Mouse (Mus musculus): ENCODE measurements around the gene Fscn2.
"Not testable (repeated sequence)": the region's sequence is repeated elsewhere in the genome, so short reads cannot be mapped to it uniquely, and the experiment has no call there.

The Fscn2 gene

DNA sequence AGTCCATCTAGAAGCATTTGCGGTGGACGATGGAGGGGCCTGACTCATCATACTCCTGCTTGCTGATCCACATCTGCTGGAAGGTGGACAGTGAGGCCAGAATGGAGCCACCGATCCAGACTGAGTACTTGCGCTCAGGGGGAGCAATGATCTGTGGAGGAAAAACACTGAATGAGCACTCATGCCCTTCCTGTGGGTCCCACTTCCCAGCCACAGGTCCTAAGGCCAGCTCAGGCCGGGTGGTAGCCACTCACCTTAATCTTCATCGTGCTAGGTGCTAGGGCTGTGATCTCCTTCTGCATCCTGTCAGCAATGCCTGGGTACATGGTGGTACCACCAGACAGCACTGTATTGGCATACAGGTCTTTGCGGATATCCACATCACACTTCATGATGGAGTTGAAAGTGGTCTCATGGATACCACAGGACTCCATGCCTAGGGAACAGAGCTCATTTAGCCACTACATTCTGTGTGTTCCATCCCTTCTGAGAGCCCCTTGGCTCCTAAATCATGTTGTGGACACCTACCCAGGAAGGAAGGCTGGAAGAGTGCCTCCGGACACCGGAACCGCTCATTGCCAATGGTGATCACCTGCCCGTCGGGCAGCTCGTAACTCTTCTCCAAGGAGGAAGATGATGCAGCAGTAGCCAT lies 14.8 kb upstream of the Fscn2 start:
- peak; percentile 2 for DNase-seq

DNA sequence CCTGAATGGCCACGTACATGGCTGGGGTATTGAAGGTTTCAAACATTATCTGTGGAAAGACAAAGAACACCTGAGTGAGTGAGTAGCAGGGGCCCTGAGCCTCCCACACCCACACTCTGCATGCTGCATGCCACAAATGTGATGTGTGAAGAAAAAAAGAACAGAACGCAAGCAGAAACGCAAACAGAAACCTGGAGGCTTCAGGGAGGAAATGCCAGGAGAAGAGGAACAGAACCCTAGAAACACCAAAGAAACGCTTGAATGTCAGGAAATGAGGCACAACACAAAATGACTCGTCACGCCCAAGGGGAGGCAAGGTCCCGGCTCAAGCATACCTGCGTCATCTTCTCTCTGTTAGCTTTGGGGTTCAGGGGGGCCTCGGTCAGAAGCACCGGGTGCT lies 14.0 kb upstream of the Fscn2 start:
- DNase-seq = peak; percentile 36

- DNase-seq = peak; percentile 91
Observed at GRCm38 (mm10) chr11:120347791-120348683, 13.3 kb upstream of the Fscn2 start, which contains the start of gene Actg1. Gene Actg1 (minus strand): TSS chr11:120348542.

GRCm38 (mm10) chr11:120348684-120349370 lies 12.5 kb upstream of the Fscn2 start:
- peak; percentile 45 for DNase-seq

DNA sequence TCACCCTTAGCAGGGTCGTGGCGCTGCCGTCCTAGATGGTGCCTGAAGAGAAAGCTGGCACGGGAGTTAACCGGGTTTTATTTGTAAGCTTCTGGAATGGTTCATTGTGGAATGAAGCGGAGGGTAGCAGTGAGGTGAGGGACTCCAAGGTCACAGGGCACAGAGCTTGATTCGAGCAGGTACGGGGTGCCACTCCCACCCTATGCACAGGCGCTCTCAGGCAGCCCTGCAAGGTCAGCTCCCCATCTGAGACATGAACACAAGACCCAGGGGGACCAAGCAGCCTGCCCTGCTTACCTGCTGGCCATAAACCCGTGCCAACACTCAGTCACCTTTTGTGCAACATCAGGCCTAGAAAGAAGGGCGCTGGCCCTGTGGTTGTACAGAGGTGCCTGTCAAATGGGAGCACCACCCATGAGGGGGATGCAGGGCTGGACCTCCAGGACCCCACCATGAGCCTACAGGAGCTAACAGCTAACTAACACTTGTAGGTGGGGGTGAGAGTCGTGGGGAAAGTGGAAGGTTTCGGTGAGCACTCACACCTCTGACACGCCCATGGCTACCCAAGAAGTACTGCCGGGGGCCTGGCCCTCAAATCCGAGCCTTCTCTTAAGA lies 11.9 kb upstream of the Fscn2 start:
- DNase-seq = peak; percentile 39

DNA sequence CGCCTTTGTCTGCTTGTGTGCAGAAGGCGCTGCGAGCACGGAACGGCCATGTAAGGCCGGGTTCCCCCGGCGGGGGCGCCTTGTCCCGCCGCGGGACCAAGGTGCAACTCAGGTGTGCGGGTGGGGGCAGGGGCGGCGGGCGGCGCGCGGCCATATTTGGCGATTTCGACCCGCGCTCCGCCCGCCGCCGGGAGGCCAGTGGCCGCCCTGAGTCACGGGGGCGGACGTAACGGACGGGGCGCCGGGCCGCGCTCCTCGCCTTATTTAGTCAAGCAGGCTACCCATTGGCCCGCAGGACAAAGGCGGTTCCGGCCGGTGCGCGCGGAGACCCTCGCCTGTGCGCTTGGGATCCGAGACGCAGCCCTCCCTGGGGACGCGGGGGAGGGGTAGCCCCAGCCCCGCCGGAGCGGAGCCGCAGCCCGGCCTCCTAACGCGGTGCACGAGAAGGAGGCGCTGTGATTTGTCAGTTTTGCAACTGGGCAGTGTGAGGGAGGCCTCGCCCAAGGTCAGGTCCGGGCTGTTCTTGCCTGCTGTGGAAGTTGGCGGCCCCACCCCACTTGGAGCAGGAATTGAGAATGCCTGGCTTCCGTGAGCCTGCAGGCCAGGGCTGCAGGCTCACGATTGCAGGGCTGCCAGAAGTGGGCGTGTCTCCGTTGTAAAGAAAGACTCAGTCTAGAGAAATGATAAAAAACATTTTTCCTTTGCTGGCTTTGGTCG lies 11.2 kb upstream of the Fscn2 start:
- DNase-seq = peak; percentile 86

- peak; percentile 23 for DNase-seq
Observed at GRCm38 (mm10) chr11:120350711-120351110, 10.6 kb upstream of the Fscn2 start.

DNA sequence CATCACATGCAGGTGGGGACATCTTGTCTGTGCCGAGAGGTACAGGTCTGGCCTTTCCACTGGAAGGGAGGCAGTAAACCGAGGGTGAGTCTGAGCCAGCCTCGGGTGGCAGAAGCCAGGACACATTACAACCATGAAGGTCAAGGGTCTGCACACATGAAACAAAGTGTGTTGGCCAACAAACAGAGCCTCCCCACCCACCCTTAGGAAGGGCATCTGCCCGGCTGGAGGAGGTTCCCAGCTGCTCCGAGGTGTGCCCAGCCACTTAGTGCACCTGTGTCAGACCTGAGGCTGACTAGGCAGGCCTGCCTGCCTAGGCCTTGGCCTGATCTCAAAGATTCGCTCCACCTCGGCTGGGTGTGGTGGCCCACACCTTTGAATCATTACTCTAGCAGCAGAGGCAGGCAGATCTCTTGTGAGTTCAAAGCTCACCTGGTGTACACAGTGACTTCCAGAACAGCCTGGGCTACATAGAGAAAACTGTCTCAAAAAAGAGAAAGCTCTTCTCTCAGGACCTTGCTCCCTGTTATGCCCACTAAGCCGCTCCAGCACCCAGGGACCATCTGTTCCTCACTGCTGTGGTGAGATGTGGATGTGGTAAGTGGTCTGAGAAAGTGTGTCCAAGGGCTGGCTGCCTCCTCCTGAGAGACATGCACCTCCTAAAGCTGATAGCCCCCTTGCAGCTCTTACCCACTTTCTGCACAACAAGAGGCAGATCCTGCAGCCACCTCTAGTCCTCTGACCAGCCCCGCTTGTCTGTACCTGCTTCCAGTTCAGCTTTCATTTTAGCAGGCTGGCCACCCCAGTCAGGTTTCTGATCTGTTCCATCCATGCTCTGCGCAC lies 9.9 kb upstream of the Fscn2 start:
- peak; percentile 9 for DNase-seq

- not testable (repeated sequence) for DNase-seq
Observed at GRCm38 (mm10) chr11:120352093-120352350, 9.3 kb upstream of the Fscn2 start.

- peak; percentile 17 for DNase-seq
Observed at GRCm38 (mm10) chr11:120352571-120353290, 8.6 kb upstream of the Fscn2 start.

DNA sequence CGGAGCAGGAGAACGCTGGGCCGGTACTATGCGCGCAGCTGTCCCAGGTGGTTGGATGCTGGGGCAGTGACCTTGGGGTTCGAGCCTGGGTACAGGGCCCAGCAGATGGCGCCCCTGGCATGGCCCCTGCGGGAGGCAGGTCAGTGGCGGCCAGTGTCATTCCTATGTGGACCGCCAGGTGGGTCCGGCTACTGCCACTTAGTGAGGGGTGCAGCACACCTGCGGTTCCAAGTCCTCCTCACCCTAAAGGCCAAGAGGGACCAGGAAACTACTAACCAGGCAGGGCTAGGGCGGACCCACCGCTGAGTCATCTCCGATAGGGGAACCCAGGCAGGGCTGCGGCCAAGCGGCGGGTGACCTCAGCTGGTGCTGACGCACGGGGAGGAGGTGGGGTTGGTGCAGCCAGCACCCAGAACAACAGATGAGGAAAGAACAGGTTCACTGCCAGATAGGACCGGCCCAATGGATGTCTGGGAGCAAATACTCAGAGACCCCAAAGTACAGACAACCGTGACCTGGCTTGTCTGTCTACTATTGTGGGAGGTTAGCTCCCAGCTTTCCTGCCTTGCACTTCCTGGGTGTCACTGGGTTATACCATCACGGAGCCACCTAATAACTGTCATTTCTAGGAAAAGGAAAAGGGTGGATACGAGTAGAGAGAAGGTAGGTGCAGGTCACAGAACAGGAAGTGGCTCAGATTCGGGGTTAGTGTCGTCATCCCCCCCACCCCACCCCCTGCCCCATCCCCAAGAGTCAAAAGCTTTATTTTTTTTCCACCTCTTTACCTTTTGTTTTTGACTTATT lies 7.6 kb upstream of the Fscn2 start:
- peak; percentile 96 for DNase-seq

- peak; percentile 66 for DNase-seq
Observed at GRCm38 (mm10) chr11:120354304-120355276, 6.7 kb upstream of the Fscn2 start.

DNA sequence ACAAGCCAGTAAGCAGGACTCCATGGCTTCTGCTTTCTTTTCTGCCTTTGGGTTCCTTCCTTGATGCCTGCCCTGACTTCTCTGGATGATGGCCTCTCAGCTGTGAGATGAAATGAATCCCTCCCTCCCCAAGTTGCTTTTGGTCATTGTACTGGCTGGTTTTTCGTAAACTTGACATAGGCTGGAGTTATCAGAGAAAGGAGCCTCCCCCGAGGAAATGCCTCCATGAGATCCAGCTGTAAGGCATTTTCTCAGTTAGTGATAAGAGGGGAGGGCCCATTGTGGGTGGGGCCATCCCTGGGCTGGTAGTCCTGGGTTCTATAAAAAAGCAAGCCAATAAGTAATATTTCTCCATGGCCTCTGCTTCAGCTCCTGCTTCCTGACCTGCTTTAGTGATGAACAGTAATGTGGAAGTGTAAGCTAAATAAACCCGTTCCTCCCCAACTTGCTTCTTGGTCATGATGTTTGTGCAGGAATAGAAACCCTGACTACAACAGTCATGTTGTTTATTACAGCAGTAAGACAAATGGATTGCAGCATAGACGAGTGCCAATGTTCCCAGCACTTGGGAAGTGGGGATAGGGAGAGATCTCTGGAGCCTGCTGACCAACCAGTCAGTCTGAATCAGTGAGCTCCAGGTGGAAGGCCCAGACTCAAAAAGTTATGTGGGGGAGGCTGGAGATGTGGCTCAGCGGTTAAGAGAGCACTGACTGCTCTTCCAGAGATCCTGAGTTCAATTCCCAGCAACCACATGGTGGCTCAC lies 5.9 kb upstream of the Fscn2 start:
- peak; percentile 81 for DNase-seq

- no peak for DNase-seq
Observed at GRCm38 (mm10) chr11:120356319-120356840, 5.0 kb upstream of the Fscn2 start.

GRCm38 (mm10) chr11:120356900-120357299 lies 4.4 kb upstream of the Fscn2 start:
- DNase-seq = no peak

DNA sequence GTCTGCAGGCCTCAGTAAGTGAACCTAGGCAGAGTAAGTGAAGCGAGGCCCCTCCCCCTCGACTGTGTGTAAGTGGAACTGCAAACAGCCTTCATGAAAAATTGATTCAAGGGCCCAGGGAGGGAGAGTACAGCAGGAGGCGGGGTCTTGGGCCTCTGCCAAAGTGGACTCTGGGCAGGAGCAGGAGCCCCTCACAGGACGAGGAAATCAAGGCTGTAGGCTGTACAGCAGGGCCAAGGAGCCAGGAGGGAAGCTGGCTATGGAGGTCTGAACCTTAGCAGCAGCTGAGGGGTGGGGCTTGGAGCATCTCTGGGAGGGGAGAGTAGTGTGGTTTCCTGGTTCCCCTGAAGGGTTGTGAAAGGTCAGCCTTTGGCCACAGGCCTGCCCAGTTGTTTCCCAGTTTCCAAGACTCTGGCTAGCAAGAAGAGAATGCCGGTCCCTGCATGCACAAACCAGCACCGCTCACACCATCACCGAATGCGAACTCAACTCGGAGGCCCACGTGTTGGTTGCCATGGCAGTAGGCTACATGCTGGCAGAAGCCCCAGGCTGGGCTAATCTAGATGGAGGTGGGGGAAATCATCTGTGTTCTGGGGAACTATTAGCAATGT lies 3.4 kb upstream of the Fscn2 start:
- peak; percentile 73 for DNase-seq

- DNase-seq = no peak
Observed at GRCm38 (mm10) chr11:120359391-120359790, 1.9 kb upstream of the Fscn2 start.
